Mouse (Mus musculus) bone marrow macrophage, adult 2 months (primary cell): ENCODE results near the gene Grk6.

ENCODE experiments used
- CTCF ChIP-seq: IDR thresholded peaks from 2 replicates; pipeline ENCODE4 v1.5.1; 2012; ENCODE audit warnings: low read depth, mild to moderate bottlenecking, low read length, moderate library complexity
- POLR2A ChIP-seq: IDR thresholded peaks from 2 replicates; pipeline ENCODE4 v1.6.1; 2012; ENCODE audit warnings: mild to moderate bottlenecking, low read depth, low read length, borderline replicate concordance

DNA sequence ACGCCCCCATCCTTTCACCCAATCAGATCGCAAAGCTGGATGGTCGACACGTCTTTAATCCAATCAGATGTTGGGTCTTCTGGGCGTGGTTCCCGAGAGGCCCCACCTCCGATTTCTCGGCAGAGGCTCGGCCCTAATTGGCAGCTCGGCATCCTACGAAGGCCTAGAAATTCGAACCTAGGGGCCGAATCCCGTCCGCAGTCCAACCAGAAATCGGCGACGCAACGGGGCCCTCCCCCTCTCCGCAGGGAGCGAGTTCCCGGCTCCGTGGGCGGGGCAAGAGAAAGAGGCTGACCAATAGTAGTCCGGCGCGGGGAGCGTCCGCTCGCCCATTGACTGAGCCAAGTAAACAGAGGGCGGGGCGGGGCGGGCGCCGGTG lies at the start of gene Grk6:
- TF ChIP-seq CTCF (no peak), POLR2A (no peak)
